Mouse (Mus musculus) cerebellum, adult 11-12 months (tissue): Measurements from ENCODE around the gene Lrrc8e.
A peak's percentile ranks its signal among the peaks of the same experiment; 100 is the strongest.

Experiments used
- DNase-seq: peaks from one replicate; pipeline ENCODE4 v3.0.0; 2022

Gene Lrrc8e

DNA sequence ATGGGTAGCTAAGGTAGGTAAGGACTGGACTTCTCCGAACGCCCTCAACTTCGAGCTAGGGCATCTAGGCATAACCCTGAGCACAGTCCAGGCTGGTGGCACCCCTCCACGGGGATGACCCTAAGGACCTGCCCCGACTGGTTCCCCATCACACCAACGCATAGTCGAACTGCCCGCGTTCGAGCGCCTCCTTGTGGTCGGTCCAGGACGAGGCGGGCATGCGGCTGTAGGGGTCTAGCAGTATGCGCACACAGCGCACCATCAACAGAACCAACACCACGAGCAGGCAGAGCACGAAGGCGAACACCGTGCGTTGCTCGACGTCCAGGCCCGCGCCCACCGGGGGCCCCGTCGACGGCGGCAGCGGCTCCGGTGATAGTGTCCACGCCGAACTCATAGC, 31.6 kb downstream of the Lrrc8e start:
- peak; percentile 58 for DNase-seq

GRCm38 (mm10) chr8:4258678-4259077, 32.1 kb downstream of the Lrrc8e start:
- peak; percentile 46 for DNase-seq

GRCm38 (mm10) chr8:4259125-4259804, 32.6 kb downstream of the Lrrc8e start, which contains the start of gene Ctxn1:
TSS of gene Ctxn1 (minus strand) at chr8:4259274.
- DNase-seq, result peak; percentile 70

DNA sequence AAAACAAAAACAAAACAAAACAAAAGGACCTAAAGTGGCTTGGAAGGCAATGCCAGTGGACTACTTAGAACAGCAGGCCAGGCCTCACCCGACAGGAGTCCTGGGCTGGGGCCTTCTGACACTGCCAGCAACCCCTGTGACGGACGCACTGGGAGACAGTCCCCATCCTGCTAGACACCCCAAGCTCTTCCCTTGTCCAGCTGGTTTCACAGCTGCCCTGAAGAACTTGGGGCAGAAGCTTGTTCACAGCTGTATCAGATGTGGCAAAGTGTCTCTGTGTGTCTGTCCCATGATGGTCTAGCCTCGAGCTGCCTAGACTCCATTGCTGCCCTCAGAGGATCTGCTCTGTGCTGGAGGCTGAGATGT, 33.2 kb downstream of the Lrrc8e start:
- DNase-seq, result no peak

- no peak for DNase-seq
These were observed 36.6 kb downstream of the Lrrc8e start for GRCm38 (mm10) chr8:4263105-4263791.

- no peak for DNase-seq
These were observed 38.7 kb downstream of the Lrrc8e start for GRCm38 (mm10) chr8:4265160-4265914.

GRCm38 (mm10) chr8:4267627-4268026, 41.0 kb downstream of the Lrrc8e start:
- no peak for DNase-seq

DNA sequence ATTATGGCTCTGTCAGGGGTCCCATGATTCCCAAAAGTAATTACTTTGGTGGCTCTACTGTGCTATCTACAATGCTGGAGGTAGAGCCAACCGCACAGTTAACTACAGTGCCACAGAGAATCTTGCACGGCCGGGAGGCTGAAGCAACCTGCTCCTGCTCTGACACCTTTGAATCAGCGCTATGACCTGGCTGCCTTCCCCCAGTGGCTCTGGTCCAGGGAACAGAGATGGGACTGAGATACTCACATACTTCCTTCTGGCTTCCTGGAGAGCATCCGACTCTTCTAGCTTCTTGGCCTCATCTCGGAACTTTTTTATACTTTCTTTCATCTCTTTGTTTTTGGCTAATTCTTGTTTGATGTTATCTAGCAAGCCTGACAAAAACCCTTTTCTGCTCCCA, 43.0 kb downstream of the Lrrc8e start:
- DNase-seq, result no peak

DNA sequence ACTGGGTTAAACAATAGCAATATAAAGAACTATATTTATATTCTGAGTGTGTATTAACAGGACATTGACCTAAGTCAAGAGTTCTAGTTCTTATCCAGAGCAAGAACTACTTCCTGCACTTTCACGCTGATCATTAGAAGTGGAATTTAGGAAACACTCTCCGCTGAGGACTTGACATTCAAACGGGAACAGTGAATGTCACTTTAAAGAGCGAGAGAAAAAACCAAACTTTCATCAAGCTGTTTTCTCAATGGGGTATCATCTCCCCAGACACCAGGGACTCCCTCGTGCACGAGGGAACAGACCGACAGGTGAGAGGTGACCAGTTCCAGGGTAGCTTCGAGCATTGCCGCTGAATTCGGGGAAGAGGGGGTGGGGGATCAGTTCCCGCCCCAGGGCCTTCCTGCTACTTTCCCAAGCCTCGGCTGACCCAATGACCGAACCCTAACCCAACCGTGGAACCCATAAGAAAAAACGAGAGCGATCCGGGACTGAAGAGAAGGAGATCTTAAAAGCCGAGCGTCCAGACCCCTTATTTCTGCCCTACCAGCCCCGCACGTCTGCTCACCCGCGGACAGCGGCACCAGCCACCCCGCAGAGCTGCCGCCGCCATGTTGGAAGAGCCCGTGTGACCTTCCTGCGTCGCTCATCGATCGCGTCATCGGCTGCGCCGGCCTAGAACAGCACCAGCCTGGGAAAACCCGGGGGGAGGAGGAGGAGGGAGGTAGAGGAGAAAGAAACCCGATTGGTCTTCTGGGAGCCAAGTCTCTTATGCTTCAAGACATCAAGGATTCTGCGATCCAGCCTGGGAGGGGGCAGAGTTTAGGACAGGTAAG, 48.9 kb downstream of the Lrrc8e start, which contains the start of gene Timm44:
Timm44 (minus strand) TSS at position 639 of the 836 bp plus-strand sequence.
- peak; percentile 96 for DNase-seq

- no peak for DNase-seq
These were observed 49.5 kb downstream of the Lrrc8e start for GRCm38 (mm10) chr8:4276111-4276465.
